Mouse (Mus musculus) gastrocnemius, postnatal 4 days (tissue): ENCODE data around the gene Polr2h. TPM values are rescaled to one million over a fixed set of nuclear protein-coding genes. Genes with fewer than 3 reads are reported as not detected.
"Not testable (repeated sequence)": the region's sequence is repeated elsewhere in the genome, so short reads cannot be mapped to it uniquely, and the experiment has no call there.

Source experiments
- DNase-seq, 2 experiments: peaks; one replicate each; pipeline ENCODE4 v3.0.0; 2021 to 2022; ENCODE audit warnings: low spot score in 2 of 2, mixed read lengths in 2 of 2
- long read RNA-seq, 2 experiments: library from polyadenylated mRNA; stranded (forward); transcript quantifications; one replicate each; pipeline ENCODE4 v2.0.0; 2021
- total RNA-seq, 2 experiments: library from RNA; stranded (reverse); gene quantifications; 2 replicates each; pipeline ENCODE4 v1.2.3; 2021

The Polr2h gene
- total RNA-seq, result 10 to 100 TPM; 20.1 to 20.6 TPM
- long read RNA-seq, experiment 1, transcript Polr2h-201 (5 exons, 950 nt), result major isoform, 17 of 20 reads
- long read RNA-seq, experiment 1, partial matches to known transcripts, result 0 of 20 reads
- long read RNA-seq, experiment 1, other reads (novel, unspliced or antisense), result 2 of 20 reads
- long read RNA-seq, experiment 2, transcript Polr2h-201 (5 exons, 950 nt), result major isoform, 12 of 16 reads
- long read RNA-seq, experiment 2, partial matches to known transcripts, result 2 of 16 reads
- long read RNA-seq, experiment 2, other reads (novel, unspliced or antisense), result 1 of 16 reads

GRCm38 (mm10) chr16:20717181-20717977 is at the start of gene Polr2h, which contains the start of gene Clcn2:
TSS of gene Polr2h (plus strand) at chr16:20717665.
TSS of gene Clcn2 (minus strand) at chr16:20717746.
- peak; percentile 95 to 96 for DNase-seq

DNA sequence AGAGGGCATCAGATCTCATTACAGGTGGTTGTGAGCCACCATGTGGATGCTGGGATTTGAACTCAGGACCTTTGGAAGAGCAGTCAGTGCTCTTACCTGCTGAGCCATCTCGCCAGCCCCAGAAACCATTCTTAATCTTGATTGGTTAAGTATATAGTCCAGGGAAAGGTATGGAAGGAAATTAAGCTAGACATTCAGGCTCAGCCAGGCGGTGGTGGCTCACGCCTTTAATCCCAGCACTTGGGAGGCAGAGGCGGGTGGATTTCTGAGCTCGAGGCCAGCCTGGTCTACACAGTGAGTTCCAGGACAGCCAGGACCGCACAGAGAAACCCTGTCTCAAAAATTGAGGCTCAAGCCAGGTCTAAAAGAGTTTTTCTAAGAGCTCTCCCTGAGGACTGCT is 49.5 kb upstream of the Polr2h start, which contains the start of gene Eif4g1:
TSS of gene Eif4g1 (plus strand) at position 301 of the 400 bp plus-strand sequence.
- not testable (repeated sequence) for DNase-seq

DNA sequence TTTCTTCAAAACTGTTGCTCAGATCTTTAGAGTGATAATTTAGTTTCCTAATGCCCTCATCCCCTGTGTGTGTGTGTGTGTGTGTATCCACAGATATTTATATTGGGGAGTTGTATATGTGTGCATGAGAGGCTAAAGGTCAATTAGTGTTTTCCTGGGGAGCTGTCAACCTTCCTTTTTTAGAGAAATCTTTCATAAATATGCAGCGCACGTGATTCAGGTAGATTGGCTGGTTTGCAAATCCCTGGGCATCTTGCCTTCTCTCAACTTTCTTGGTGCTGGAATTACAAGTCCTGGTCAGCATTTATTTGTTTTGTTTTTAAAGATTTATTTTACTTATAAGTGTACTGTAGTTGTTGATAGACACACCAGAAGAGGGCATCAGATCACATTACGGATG is 47.2 kb upstream of the Polr2h start:
- DNase-seq, result no peak

- DNase-seq, result no peak
Observed at GRCm38 (mm10) chr16:20671886-20672285, 45.6 kb upstream of the Polr2h start.

DNA sequence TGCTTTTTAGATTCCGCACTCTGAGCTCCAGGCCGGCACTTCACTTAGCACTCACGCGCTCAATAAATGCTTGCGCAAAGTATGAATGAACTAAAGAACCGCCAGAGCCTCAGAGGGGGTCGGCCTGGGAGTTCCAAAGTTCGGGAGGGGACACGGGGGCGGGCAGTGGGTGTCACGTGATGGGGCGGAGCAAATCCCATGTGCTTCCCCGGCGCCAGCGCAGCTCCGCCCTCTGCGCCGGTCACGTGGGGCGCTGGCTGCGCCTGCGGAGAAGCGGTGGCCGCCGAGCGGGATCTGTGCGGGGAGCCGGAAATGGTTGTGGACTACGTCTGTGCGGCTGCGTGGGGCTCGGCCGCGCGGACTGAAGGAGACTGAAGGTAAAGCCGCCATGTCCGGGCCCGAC is 45.0 kb upstream of the Polr2h start:
- DNase-seq, result peak; percentile 95 to 97

DNA sequence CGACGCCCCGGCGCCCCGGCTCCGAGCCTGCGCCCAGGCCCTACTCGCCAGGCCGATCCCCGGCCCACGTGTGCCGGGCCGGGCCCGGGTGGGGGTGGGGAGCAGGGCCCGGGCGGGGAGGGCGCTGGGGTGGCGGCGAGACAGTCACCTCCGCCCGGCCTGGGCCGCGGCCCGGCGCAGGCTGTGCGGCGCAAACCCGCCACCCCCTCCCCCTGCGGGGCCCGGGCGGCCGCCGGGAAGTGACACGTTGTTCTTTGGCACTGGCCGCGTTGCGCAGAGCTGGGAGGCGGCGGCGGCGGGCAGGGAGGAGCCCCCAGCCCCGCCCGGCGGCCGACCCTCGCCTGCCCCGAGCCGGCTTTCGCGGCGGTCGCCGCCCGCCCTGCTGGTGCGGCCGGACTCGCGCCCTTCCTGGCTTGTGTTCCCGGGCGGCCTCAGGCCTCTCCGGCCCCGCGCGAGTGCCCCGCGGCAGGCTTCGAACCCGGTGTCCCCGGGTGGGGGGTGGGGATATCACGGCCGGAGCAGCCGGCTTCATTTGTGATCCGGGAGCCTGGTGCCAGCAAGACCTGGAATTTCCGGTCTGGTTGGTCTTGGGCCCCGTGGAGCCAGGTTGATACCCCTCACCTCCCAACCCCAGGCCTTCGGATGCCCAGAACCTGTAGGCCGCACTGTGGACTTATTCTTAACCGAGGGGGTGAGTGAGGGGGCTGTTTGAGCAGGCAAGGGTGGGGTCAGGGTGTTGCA is 44.3 kb upstream of the Polr2h start:
- DNase-seq, result peak; percentile 65 to 70

DNA sequence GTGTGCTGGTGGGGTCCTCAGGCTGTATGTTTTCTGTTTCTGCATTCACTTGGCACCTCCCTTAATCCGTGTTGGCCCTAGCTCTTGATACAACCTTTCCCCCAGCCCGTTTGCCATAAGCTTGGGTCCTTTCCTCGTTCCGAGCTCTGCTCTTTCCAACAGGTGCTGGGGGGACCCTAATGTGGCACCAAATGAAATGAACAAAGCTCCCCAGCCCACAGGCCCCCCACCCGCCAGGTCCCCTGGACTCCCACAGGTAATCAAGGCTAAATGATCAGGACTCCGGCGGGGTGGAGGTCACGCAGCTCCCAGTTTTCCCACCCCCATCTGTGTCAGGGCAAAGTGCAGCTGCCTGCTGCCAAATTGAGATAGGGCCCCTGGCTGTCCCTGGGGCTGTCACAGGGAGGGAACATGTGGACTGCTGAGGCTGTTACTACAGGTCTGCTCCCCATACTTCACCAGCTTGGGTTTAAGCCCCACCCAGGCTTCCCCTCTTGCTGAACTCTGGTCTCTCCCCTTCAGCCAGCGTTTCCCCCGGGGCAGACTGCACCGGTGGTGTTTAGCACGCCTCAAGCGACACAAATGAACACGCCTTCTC is 43.7 kb upstream of the Polr2h start:
- no peak for DNase-seq

DNA sequence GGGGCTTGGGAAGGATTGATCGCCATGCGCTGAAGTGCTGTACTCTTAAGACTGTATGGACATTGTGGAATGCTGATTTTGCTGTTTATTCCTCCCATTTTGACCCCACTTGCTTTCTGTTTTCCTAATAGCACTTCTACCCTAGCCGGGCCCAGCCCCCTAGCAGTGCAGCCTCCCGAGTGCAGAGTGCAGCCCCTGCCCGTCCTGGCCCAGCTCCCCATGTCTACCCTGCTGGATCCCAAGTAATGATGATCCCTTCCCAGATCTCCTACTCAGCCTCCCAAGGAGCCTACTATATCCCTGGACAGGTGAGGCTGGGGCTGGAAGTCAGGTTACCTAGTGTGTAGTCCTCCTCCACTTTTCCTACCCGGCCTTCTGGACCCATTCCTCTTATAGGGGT is 42.3 kb upstream of the Polr2h start:
- no peak for DNase-seq

- DNase-seq, result no peak
Observed at GRCm38 (mm10) chr16:20676702-20677101, 40.8 kb upstream of the Polr2h start.

- no peak for DNase-seq
Observed at GRCm38 (mm10) chr16:20677380-20677779, 40.1 kb upstream of the Polr2h start.

DNA sequence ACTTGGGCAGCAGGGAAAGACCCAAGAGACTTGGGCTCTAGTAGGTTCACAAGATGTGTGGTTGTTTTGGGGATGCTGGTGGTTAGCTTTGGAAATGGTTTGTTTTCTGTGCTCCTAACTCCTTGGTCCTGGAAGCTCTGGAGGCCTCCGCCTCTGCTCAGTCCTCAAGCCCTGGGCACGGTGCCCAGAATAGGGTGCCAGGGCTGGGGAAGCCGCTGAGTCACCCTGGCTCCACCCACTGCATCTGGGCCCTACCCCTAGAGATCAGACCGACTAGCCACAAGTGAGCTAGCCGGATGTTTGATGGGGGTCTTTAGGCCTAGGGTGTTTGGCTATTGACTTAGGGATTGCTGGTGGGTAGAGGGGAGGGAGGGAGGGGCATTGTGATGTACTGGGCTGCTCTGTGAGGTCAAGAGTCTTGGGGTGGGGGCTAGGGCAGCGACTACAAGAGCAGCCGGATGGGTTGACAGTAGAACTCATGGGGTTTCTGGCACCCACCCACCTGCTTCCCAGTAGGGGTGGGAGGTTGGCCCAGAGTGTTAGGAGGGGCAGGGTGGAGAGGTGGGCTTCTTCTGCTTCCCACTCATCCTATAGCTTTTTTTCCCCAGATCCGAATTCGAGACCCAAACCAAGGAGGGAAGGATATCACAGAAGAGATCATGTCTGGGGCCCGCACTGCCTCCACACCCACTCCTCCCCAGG is 39.3 kb upstream of the Polr2h start:
- peak; percentile 63 to 75 for DNase-seq

DNA sequence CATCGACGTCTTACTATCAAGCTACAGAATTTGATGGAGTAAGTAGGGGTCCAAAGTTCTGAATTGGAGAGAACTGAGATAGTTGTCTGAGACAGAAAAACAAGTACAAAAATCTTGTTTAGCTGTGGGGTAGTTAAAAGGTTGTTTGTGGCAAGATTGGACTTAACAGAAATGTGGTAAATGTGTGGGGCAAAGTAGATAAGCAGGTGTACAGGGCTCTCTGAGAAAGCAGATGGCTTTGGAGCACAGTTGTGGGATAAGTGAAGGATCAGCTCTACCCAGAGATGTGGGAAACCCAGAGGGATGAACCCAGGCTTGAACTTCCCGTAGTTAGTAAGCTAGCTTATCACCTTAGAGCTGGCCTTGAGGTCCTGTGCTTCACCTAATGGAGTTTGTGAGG is 26.7 kb upstream of the Polr2h start:
- no peak for DNase-seq

GRCm38 (mm10) chr16:20691617-20692016 is 25.8 kb upstream of the Polr2h start:
- DNase-seq, result no peak

GRCm38 (mm10) chr16:20692241-20692965 is 25.1 kb upstream of the Polr2h start:
- no peak for DNase-seq

DNA sequence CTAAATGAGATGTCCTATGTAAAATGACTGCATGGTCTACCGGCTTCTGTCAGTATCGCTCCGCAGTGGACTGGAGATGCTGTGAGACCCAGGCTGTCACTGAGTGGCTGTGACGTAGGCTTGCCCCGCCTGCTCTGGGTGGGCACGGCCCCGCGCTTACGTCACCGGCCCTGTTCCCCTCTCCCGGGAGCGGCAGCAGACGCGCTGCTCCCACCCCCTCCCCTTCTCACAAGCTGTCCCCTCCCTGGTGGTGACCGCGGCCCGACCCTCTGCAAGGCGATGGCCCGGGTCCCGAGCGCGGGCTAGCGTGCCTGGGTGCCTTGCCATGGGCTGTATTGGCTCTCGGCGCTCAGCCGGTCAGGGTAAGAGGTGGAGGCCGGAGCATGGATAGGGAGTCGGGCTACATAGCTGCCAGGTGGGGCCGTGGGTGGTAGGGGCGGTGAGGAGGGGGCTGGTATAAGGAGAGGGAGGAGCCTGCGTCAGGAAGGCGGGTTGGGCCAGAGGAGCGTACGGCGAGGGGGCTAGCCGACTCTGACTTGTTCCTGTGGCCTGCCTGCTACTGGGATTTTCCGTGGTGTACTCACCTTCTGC is 24.3 kb upstream of the Polr2h start, which contains the start of gene Fam131a:
TSS of gene Fam131a (plus strand) at position 131 of the 591 bp plus-strand sequence.
- DNase-seq, result peak; percentile 75 to 87

GRCm38 (mm10) chr16:20694781-20695180 is 22.7 kb upstream of the Polr2h start:
- DNase-seq, result peak in 1 of 2 experiments; percentile 58

- peak; percentile 81 to 85 for DNase-seq
Observed at GRCm38 (mm10) chr16:20695622-20696323, 21.7 kb upstream of the Polr2h start.

GRCm38 (mm10) chr16:20699266-20699665 is 18.2 kb upstream of the Polr2h start:
- DNase-seq, result no peak

DNA sequence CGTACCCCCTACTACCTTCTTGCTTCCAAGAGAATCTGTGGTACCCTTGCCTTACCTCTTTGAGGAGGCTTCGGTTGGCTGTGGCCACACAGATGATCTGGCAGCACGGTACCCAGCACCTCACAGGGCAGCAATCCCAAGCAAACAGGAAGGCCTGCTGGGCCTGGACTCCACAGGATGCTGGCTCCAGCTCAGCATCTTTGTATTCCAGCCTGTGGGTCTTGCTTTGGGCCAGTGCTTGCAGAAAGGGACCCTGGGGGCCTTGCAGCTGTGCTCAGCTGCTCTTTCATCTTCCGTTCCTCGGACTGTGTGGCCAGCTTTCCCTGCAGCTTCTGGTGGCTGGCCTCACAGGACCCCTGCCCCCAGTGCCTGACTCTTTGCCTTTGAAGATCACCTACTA is 17.4 kb upstream of the Polr2h start:
- no peak for DNase-seq
